Mouse (Mus musculus) left cerebral cortex, postnatal 10 days (tissue): ENCODE results near the gene Cnot4. TPM values are rescaled to one million over a fixed set of nuclear protein-coding genes. Genes with fewer than 3 reads are reported as not detected.

ENCODE experiments used
- DNase-seq, 2 experiments: peaks; one replicate each; pipeline ENCODE4 v3.0.0; 2021 to 2022; ENCODE audit warnings: low spot score in 2 of 2, mixed read lengths in 1 of 2; ENCODE audit errors: extremely low spot score in 1 of 2
- intact Hi-C: fragments of 180-260 bp; cut with DNase I; formaldehyde crosslinking; loops from one replicate; pipeline ENCODE4 v1.15.1; 2025
- total RNA-seq, 2 experiments: library from RNA; stranded (reverse); gene quantifications; 2 replicates each; pipeline ENCODE4 v1.2.3; 2021

Gene Cnot4
- total RNA-seq, 2 experiments from 2014 or later: 38.4 to 39.2 TPM

DNA sequence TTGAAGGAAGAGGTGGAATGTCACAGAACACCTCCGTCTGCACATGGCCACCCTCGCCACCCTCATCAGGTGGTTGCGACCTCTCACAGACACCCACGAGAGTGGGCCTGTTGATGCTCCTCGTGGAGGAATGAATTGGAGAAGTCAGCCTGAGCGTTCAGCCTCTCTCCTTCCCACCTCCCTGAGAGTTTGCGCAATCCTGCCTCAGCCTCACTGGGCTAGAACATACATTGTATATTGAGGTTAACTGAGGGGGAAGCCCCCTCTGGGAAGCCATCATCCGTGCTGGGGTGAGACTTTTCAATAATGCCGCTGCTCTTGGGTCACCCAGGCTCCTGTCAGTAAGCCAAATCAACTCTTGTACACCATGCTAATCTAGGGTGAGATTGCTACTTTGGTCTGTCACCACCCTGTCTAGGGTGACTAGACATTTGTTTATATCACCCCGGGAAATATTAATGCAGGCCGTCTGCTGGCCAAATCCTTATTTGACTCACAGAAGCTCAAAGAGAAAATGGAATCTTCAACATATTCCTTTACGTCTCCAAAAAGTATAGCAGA is 146.4 kb downstream of the Cnot4 start:
- DNase-seq: no peak
- intact Hi-C loops: no loop called here

- DNase-seq: no peak
- intact Hi-C loops: no loop called here
Measured at GRCm38 (mm10) chr6:34980661-34981060, 152.9 kb downstream of the Cnot4 start.

DNA sequence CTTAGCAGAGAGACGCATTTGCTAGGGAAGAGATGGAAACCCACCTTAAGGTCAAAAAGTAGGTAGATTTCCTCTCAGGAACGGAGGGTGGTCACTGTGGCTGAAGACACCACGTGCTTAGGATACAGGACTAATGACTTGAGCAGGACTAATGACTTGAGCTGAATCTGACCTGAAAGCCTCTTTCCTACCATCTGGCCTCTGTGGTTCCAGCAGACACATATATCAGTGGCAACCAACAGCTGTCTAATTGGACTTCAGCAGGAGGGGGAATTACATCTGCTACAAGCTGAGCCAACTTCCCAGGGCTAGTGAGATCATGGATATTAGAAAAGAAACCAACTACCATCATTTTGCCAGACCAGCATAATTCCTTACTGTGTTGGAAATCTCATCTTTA is 154.2 kb downstream of the Cnot4 start:
- intact Hi-C loops: no loop called here
- DNase-seq: no peak

Other genes starting within 250 kb of the Cnot4 start
- 10 to 100 TPM; 30.1 to 32.6 TPM for gene Wdr91, start 222.8 kb downstream of the Cnot4 start, total RNA-seq
- not detected for gene Stra8, start 213.6 kb downstream of the Cnot4 start, total RNA-seq
- 1 to 10 TPM; 1.4 to 1.6 TPM for gene Slc23a4, start 145.3 kb downstream of the Cnot4 start, total RNA-seq
- 10 to 100 TPM; 28.4 to 31.7 TPM for gene Nup205, start 43.7 kb upstream of the Cnot4 start, total RNA-seq
- gene Slc13a4, start 174.4 kb upstream of the Cnot4 start, total RNA-seq: 10 to 100 TPM; 10.5 TPM
- gene Fam180a, start 192.4 kb upstream of the Cnot4 start, total RNA-seq: 1 to 10 TPM; 4.9 to 6.4 TPM